Mouse (Mus musculus) left cerebral cortex, postnatal 10 days (tissue): ENCODE results near the gene Zfp36l1. TPM values are rescaled to one million over a fixed set of nuclear protein-coding genes. Genes with fewer than 3 reads are reported as not detected.
A peak's percentile ranks its signal among the peaks of the same experiment; 100 is the strongest.

ENCODE experiments used
- DNase-seq, 2 experiments: peaks; one replicate each; pipeline ENCODE4 v3.0.0; 2021 to 2022; ENCODE audit warnings: low spot score in 2 of 2, mixed read lengths in 1 of 2; ENCODE audit errors: extremely low spot score in 1 of 2
- intact Hi-C: fragments of 180-260 bp; cut with DNase I; formaldehyde crosslinking; loops from one replicate; pipeline ENCODE4 v1.15.1; 2025
- total RNA-seq, 2 experiments: library from RNA; stranded (reverse); gene quantifications; 2 replicates each; pipeline ENCODE4 v1.2.3; 2021

The Zfp36l1 gene
- total RNA-seq, 2 experiments from 2014 or later, result 36.4 to 46.9 TPM

- DNase-seq, result peak in 1 of 2 experiments; percentile 55
- intact Hi-C loops, result no loop called here
These were observed 22.3 kb downstream of the Zfp36l1 start for GRCm38 (mm10) chr12:80090529-80090928.

- intact Hi-C loops, result no loop called here
These were observed 24.7 kb downstream of the Zfp36l1 start for GRCm38 (mm10) chr12:80088143-80088542.

DNA sequence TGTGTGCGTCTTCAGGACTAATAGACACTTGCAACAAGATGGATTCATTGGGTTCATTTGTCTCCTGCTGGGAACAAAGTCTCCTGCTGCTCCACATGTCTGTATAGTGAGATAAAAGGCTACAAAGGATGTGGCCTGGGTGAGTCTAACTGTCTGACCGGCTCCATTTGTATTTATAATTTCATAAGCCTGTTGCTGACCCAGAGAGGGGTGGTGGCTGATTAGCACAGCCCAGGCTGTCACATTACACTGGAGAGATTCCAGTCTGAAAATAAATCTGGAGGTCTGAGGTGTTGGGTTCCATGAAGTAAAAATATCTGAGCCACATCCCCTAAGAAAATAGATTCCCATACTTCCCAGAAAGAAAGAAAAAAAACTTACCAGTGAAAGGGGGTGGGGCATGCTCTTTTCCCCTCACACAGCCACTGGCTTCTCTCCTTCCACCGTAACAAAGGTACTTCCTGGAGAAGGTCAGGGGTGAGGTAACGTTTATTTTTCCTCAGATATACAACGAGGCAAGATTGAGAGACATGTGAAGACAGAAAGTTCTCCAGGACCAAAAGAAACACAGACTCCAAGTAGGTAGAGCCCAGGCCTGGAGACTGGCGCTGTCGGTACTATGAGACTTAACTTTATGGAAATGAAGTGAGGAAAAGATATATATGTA lies 28.2 kb downstream of the Zfp36l1 start:
- intact Hi-C loops, result no loop called here
- no peak for DNase-seq

More at GRCm38 (mm10) chr12:80088143-80088542, 24.7 kb downstream of the Zfp36l1 start:
- no peak for DNase-seq

- intact Hi-C loops, result no loop called here
These were observed 28.9 kb downstream of the Zfp36l1 start for GRCm38 (mm10) chr12:80083937-80084336.

DNA sequence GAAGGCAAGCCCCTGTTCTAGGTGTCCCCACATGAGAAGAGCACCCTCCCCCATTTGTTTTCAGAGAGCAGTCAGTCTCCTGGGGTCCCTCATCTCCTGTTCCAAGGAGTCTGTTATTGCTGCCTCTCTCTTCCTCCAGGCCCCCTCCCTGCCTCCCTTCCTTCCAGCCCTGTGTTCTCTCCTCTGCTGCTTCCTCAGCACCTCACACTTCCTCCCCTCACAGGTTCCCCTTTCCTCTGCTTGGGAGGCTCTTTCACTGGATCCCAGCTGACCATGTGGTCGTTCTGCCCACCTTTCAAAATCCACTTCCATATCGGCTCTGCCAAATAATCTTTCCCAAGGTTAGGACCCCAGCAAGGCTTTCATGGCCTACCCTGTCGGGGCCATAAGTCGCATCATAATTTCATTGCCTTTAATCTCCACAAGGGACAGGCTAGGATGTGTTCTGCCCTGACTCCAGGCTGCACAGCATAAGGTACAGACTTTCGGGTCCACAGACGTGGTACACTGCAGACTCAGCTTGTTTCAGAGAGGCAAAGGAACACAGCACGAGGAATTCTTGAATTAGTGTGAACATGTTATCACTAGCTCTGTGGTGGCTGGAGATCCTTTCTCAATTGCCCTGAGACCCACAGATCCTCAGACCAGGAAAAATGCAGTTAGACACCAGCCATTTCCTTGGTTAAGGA lies 29.5 kb downstream of the Zfp36l1 start:
- DNase-seq, result no peak
- intact Hi-C loops, result no loop called here

More at GRCm38 (mm10) chr12:80083937-80084336, 28.9 kb downstream of the Zfp36l1 start:
- peak in 1 of 2 experiments; percentile 78 for DNase-seq

GRCm38 (mm10) chr12:80082730-80083129 lies 30.1 kb downstream of the Zfp36l1 start:
- intact Hi-C loops, result no loop called here
- DNase-seq, result no peak

DNA sequence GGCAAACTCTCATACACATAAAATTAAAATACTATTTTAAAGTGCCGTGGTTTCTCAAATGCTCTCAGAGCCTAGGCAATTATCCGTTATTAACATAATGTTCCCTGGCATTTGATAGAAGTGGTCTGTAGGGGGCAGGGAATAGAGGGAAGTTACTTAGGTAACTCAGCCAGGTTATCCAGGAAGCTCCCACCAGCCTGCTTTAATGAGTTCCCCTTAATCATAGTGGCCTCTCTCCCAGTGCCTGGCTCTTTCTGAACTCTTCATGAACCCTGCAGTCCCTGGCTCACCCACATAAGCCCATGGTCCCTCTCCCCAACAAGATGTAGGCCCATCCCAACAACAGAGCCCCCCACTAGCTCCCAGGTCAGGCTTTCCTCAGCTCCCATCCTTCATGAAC lies 31.4 kb downstream of the Zfp36l1 start:
- DNase-seq, result no peak
- intact Hi-C loops, result no loop called here

GRCm38 (mm10) chr12:80079937-80080336 lies 32.9 kb downstream of the Zfp36l1 start:
- DNase-seq, result no peak
- intact Hi-C loops, result no loop called here

GRCm38 (mm10) chr12:80074331-80074730 lies 38.5 kb downstream of the Zfp36l1 start:
- intact Hi-C loops, result no loop called here
- DNase-seq, result no peak

GRCm38 (mm10) chr12:80070534-80071287 lies 42.1 kb downstream of the Zfp36l1 start:
- no peak for DNase-seq
- intact Hi-C loops, result no loop called here

DNA sequence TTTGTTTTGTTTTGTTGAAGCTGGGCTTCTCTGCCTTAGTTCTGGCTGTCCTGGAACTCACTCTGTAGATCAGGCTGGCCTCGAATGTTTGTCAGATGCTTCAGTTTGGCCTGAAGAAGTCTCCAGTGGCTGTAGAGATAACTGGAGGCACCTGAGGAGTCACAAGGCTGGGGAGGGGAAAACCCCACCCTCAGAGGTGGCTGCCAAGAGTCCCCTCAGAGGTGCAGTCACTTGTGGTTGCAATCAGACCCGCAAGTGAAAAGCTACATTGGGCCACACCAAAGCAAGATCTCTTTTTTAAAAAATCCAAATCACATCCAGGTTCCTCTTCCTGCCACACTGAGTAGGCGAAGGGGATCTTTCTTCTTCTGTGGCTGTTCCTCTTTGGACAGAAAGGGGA lies 43.8 kb downstream of the Zfp36l1 start:
- intact Hi-C loops, result no loop called here
- no peak for DNase-seq

- intact Hi-C loops, result no loop called here
- DNase-seq, result no peak
These were observed 44.8 kb downstream of the Zfp36l1 start for GRCm38 (mm10) chr12:80068016-80068415.

DNA sequence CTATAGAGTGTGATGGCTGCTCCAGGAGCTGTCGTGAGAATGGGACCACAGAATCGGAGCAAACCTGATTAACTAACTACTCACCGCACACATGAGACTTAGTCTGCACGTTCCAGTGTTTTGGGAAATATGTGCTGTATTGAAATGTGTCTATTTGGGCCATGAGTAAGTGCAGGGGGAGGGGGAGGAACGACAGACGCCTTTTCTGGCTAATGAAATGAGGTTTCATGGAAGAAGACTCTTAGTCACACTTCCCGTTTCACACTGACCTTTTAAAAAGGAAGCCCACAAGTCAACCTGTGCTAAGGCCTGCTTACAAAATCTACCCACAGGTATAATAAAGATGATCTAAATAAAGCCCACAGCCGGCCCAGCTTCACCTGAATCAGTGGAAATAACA lies 47.8 kb downstream of the Zfp36l1 start:
- intact Hi-C loops, result no loop called here
- no peak for DNase-seq

GRCm38 (mm10) chr12:80064306-80064705 lies 48.5 kb downstream of the Zfp36l1 start:
- intact Hi-C loops, result loop anchor here (5.0 kb wide), 2 partner anchors 48 to 87 kb away; partner anchors contain the start of gene Zfp36l1
- DNase-seq, result no peak

- DNase-seq, result no peak
- intact Hi-C loops, result loop anchor here (5.0 kb wide), 2 partner anchors 49 to 86 kb away; partner anchors contain the start of gene Zfp36l1
These were observed 49.2 kb downstream of the Zfp36l1 start for GRCm38 (mm10) chr12:80063402-80064150.

DNA sequence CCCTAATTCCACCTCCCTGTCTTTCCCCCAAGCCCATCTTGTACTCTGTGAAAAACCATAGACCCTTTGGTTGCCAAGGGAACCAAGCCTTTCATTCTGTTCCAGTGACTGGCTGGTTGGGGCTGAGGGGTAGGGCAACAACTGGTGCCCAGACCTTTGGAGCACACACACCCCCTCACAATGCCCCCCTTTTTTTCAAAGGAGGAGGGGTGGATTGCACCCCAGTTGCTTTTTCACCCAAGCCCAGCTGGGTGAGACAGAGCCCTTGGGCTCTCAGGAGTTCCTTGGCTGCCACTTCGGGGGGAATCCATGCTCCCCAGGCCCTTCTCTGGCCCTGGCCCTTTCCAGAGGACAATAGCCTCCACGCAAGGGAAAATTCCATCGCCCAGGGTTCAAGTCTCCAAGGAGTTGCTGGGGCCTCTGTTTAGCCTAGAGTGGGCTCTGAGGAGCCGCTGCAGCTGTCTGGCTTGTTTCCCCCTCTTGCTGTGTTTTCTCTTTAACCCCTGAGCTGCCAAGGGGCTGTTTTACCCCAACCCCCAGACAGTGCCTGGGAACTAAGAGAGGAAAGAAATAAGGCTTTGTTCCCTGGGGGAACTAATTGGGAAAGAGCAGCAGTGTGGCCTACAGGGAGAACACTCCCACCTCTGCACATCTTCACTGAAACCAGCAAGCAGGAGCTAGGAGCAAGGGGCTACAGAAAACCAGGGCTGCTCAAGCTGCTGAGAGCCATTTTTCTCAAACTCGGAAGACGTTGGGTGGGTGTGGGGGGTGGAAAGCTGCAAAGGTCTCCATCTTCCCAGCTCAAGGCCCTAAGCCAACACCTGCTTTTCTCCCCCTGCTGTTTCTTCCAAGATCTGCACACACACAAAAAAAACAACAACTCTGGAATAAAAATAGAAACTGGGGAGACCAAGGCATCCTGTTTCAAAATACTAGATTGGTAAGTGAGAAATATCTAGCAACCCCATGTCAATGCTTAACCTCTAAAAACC lies 50.1 kb downstream of the Zfp36l1 start:
- peak; percentile 71 to 73 for DNase-seq
- intact Hi-C loops, result loop anchor here (5.0 kb wide), 2 partner anchors 50 to 85 kb away; partner anchors contain the start of gene Zfp36l1

GRCm38 (mm10) chr12:80061810-80062209 lies 51.0 kb downstream of the Zfp36l1 start:
- no peak for DNase-seq
- intact Hi-C loops, result loop anchor here (5.0 kb wide), 2 partner anchors 50 to 85 kb away; partner anchors contain the start of gene Zfp36l1
